Mouse (Mus musculus) liver, adult 2 months (tissue): ENCODE measurements at regions not wholly inside any gene's neighbourhood (a gene's known extent, or its start where the extent isn't known, plus 50 kb on each side); places are given as distances from the start of the nearest gene placed in this dataset.

Experiments used
- DNase-seq: peaks from one replicate; pipeline ENCODE4 v3.0.0-alpha.2; 2011; ENCODE audit warnings: low read depth, low spot score; ENCODE audit errors: extremely low read depth
- H3K27ac ChIP-seq: fragments of 200-500 bp; replicated peaks from 2 replicates; pipeline ENCODE4 v1.5.1; 2012; ENCODE audit warnings: low read depth, mild to moderate bottlenecking, control low read depth, inconsistent platforms, low read length; ENCODE audit not compliant: insufficient read depth
- H3K27me3 ChIP-seq: fragments of 200-500 bp; 2 replicates; pipeline ENCODE4 v1.6.1; 2012; ENCODE audit warnings: mild to moderate bottlenecking, moderate library complexity, low read length, inconsistent platforms; ENCODE audit not compliant: control insufficient read depth, insufficient read depth
- H3K36me3 ChIP-seq: fragments of 200-500 bp; 2 replicates; pipeline ENCODE4 v1.6.1; 2012; ENCODE audit warnings: low read length, inconsistent platforms; ENCODE audit not compliant: control insufficient read depth, insufficient read depth
- H3K4me1 ChIP-seq: fragments of 200-500 bp; 2 replicates; pipeline ENCODE4 v1.6.1; 2011; ENCODE audit warnings: low read length; ENCODE audit not compliant: control insufficient read depth, insufficient read depth
- H3K4me3 ChIP-seq: fragments of 200-500 bp; 2 replicates; pipeline ENCODE4 v1.5.1; 2011; ENCODE audit warnings: low read depth, mild to moderate bottlenecking, control low read depth, low read length, moderate library complexity; ENCODE audit not compliant: insufficient read depth
- H3K79me2 ChIP-seq: fragments of 200-500 bp; 2 replicates; pipeline ENCODE4 v1.6.1; 2012; ENCODE audit warnings: inconsistent platforms, mild to moderate bottlenecking, low read length, moderate library complexity; ENCODE audit not compliant: control insufficient read depth, insufficient read depth
- H3K9ac ChIP-seq: fragments of 200-500 bp; 2 replicates; pipeline ENCODE4 v1.6.1; 2012; ENCODE audit warnings: low read depth, mild to moderate bottlenecking, control low read depth, inconsistent platforms, low read length
- CTCF ChIP-seq: fragments of 200-500 bp; IDR thresholded peaks from 2 replicates; pipeline ENCODE4 v1.5.1; 2011; ENCODE audit warnings: low read depth, low read length, control low read depth
- POLR2A ChIP-seq: fragments of 200-500 bp; IDR thresholded peaks from 2 replicates; pipeline ENCODE4 v1.6.1; 2011; ENCODE audit warnings: low read length, control low read depth; ENCODE audit not compliant: insufficient read depth; ENCODE audit errors: extremely low read depth
- WGBS: fragments of 180-500 bp; shearing (Covaris S2); methylation state at CpG from one replicate; pipeline ENCODE4 v1.1.7; 2018; 5-methylcytosine and 5-hydroxymethylcytosine counted together

- Histone ChIP-seq H3K36me3 (no peaks in the 10 kb centered on the region), H3K4me3 (no peak overlapping the region), H3K27ac (no peak overlapping the region), H3K79me2 (no peaks in the 10 kb centered on the region), H3K9ac (no peak overlapping the region), H3K27me3 (no peaks in the 10 kb centered on the region), H3K4me1 (no peaks in the 10 kb centered on the region)
- DNase-seq: no peak
- WGBS: 87% methylated on average over 5 of the region's 5 CpGs
- TF ChIP-seq POLR2A (no peak), CTCF (no peak)
Measured at GRCm38 (mm10) chr3:51135581-51135980, 88.7 kb upstream of the Noct start.

GRCm38 (mm10) chr3:51137730-51138312 lies 86.4 kb upstream of the Noct start:
- DNase-seq: no peak
- 87% methylated on average over 8 of the region's 8 CpGs for WGBS
- Histone ChIP-seq H3K27ac (no peak overlapping the region), H3K27me3 (no peaks in the 10 kb centered on the region), H3K9ac (no peak overlapping the region), H3K79me2 (no peaks in the 10 kb centered on the region), H3K36me3 (no peaks in the 10 kb centered on the region), H3K4me3 (no peak overlapping the region), H3K4me1 (no peaks in the 10 kb centered on the region)
- TF ChIP-seq POLR2A (no peak), CTCF (no peak)

- Histone ChIP-seq H3K4me3 (no peak overlapping the region), H3K27ac (no peak overlapping the region), H3K27me3 (no peaks in the 10 kb centered on the region), H3K9ac (no peak overlapping the region), H3K4me1 (no peaks in the 10 kb centered on the region), H3K79me2 (no peaks in the 10 kb centered on the region), H3K36me3 (no peaks in the 10 kb centered on the region)
- DNase-seq: no peak
- 79% methylated on average over 2 of the region's 2 CpGs for WGBS
- TF ChIP-seq CTCF (no peak), POLR2A (no peak)
Measured at GRCm38 (mm10) chr3:51145985-51146384, 78.3 kb upstream of the Noct start.

GRCm38 (mm10) chr3:51150012-51150411 lies 74.2 kb upstream of the Noct start:
- Histone ChIP-seq H3K36me3 (no peaks in the 10 kb centered on the region), H3K27me3 (no peaks in the 10 kb centered on the region), H3K4me3 (no peak overlapping the region), H3K27ac (no peak overlapping the region), H3K4me1 (no peaks in the 10 kb centered on the region), H3K9ac (no peak overlapping the region), H3K79me2 (no peaks in the 10 kb centered on the region)
- no peak for DNase-seq
- no peak for TF ChIP-seq POLR2A
- no peak for TF ChIP-seq CTCF
- WGBS: 95% methylated on average over 6 of the region's 6 CpGs

GRCm38 (mm10) chr3:51151104-51151503 lies 73.1 kb upstream of the Noct start:
- Histone ChIP-seq H3K36me3 (no peaks in the 10 kb centered on the region), H3K79me2 (no peaks in the 10 kb centered on the region), H3K9ac (no peak overlapping the region), H3K4me3 (no peak overlapping the region), H3K27me3 (no peaks in the 10 kb centered on the region), H3K27ac (no peak overlapping the region), H3K4me1 (peaks cover 6% of the 10 kb centered on the region)
- DNase-seq: peak; percentile 47
- WGBS: 8% methylated on average over 4 of the region's 4 CpGs
- TF ChIP-seq POLR2A: no peak
- no peak for TF ChIP-seq CTCF

GRCm38 (mm10) chr3:51155621-51156020 lies 68.6 kb upstream of the Noct start:
- Histone ChIP-seq H3K4me1 (peaks cover 24% of the 10 kb centered on the region), H3K36me3 (no peaks in the 10 kb centered on the region), H3K9ac (no peak overlapping the region), H3K27me3 (no peaks in the 10 kb centered on the region), H3K4me3 (no peak overlapping the region), H3K79me2 (no peaks in the 10 kb centered on the region), H3K27ac (peak overlapping the region; percentile 61)
- DNase-seq: peak; percentile 82
- TF ChIP-seq POLR2A: no peak
- no peak for TF ChIP-seq CTCF
- 12% methylated on average over 4 of the region's 4 CpGs for WGBS
